Mouse (Mus musculus): ENCODE measurements at regions not wholly inside any gene's neighbourhood (a gene's known extent, or its start where the extent isn't known, plus 50 kb on each side); places are given as distances from the start of the nearest gene placed in this dataset.

- intact Hi-C loops (cut with DNase I): loop anchor here (10.0 kb wide), 1 partner anchor 208 kb away; no protein-coding TSS in a partner anchor
- peak; percentile 4 to 6 for DNase-seq
These were observed 63.7 kb upstream of the Gm773 start for GRCm38 (mm10) chrX:56276348-56276747.

GRCm38 (mm10) chrX:56274170-56274569 is 61.5 kb upstream of the Gm773 start:
- DNase-seq: peak; percentile 20 to 32
- intact Hi-C loops (cut with DNase I): loop anchor here (5.0 to 10.0 kb wide), 2 partner anchors 68 to 211 kb away; no protein-coding TSS in a partner anchor

GRCm38 (mm10) chrX:56269706-56270105 is 57.0 kb upstream of the Gm773 start:
- intact Hi-C loops (cut with DNase I): loop anchor here (5.0 to 10.0 kb wide), 2 partner anchors 73 to 215 kb away; no protein-coding TSS in a partner anchor
- DNase-seq: no peak

Measured in heart, postnatal 10 days (tissue).